Mouse (Mus musculus) testis, adult 2 months (tissue): ENCODE data around the gene Atp5k. TPM values are rescaled to one million over a fixed set of nuclear protein-coding genes. Genes with fewer than 3 reads are reported as not detected.

Source experiments
- H3K27ac ChIP-seq: fragments of 200-500 bp; 2 replicates; pipeline ENCODE4 v1.5.1; 2012; ENCODE audit warnings: low read depth, low read length; ENCODE audit not compliant: control insufficient read depth, insufficient read depth
- H3K27me3 ChIP-seq: fragments of 200-500 bp; 2 replicates; pipeline ENCODE4 v1.6.1; 2012; ENCODE audit warnings: mild to moderate bottlenecking, low read length, moderate library complexity; ENCODE audit not compliant: control insufficient read depth, insufficient read depth
- H3K36me3 ChIP-seq: fragments of 200-500 bp; 2 replicates; pipeline ENCODE4 v1.6.1; 2012; ENCODE audit warnings: mild to moderate bottlenecking, low read length; ENCODE audit not compliant: control insufficient read depth, insufficient read depth
- H3K4me1 ChIP-seq: fragments of 200-500 bp; 2 replicates; pipeline ENCODE4 v1.6.1; 2012; ENCODE audit warnings: low read length; ENCODE audit not compliant: control insufficient read depth, insufficient read depth
- H3K4me3 ChIP-seq: fragments of 200-500 bp; 2 replicates; pipeline ENCODE4 v1.5.1; 2012; ENCODE audit warnings: low read depth, mild to moderate bottlenecking, low read length, moderate library complexity, mixed read lengths; ENCODE audit not compliant: control insufficient read depth
- CTCF ChIP-seq: fragments of 200-500 bp; IDR thresholded peaks from 2 replicates; pipeline ENCODE4 v1.5.1; 2012; ENCODE audit warnings: low read depth, mild to moderate bottlenecking, inconsistent platforms, low read length, moderate library complexity; ENCODE audit not compliant: control insufficient read depth, insufficient read depth, insufficient replicate concordance
- POLR2A ChIP-seq: fragments of 200-500 bp; IDR thresholded peaks from 2 replicates; pipeline ENCODE4 v1.6.1; 2012; ENCODE audit warnings: low read depth, mild to moderate bottlenecking, inconsistent platforms, low read length, moderate library complexity; ENCODE audit not compliant: control insufficient read depth
- polyA plus RNA-seq: library from polyadenylated mRNA; depleted of rRNA; stranded (reverse); fragments of >200 nt; gene quantifications from 2 replicates; pipeline ENCODE4 v1.2.3, GENCODE M21; 2012; rRNA removed

The Atp5k gene
- polyA plus RNA-seq: 42.3 and 46.1 TPM in 2 replicates

GRCm38 (mm10) chr5:108433804-108434587 is at the start of gene Atp5k:
Gene Atp5k (minus strand): TSS chr5:108434448.
- peak within 1 kb of the TSS; percentile 57 for H3K27ac ChIP-seq
- H3K4me3 ChIP-seq: peak within 1 kb of the TSS; percentile 99
- peaks cover 7% of the 10 kb centered on the region for H3K4me1 ChIP-seq
- H3K27me3 ChIP-seq: no peaks in the 10 kb centered on the region
- no peaks in the 10 kb centered on the region; the same call in 1 of the 2 replicates for H3K36me3 ChIP-seq
- TF ChIP-seq CTCF (peak; percentile 78; the same call in 1 of the 2 replicates), POLR2A (peak; percentile 82)

DNA sequence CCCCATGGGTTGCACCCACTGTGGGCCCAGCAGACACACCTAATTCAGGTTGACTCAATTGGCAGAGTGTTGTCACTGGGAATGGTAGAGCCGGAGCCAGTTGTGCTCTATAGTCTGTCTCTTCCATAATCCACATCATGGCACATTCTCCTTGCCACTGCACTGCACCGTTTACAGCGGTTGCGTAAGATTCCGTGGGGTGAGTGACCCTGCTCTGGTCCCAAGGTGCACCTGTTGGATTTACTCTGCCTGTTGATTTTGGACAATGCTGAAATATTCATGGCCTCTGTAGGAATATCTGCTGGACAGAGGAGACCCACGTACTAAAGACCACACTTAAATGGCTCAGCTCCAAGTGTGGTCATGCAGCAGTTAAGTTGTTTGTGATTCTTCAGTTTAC is 48.8 kb upstream of the Atp5k start:
- TF ChIP-seq POLR2A: no peak
- TF ChIP-seq CTCF: no peak
- Histone ChIP-seq H3K36me3 (no peaks in the 10 kb centered on the region), H3K4me1 (no peaks in the 10 kb centered on the region), H3K4me3 (no peak overlapping the region), H3K27ac (no peak overlapping the region), H3K27me3 (no peaks in the 10 kb centered on the region)

DNA sequence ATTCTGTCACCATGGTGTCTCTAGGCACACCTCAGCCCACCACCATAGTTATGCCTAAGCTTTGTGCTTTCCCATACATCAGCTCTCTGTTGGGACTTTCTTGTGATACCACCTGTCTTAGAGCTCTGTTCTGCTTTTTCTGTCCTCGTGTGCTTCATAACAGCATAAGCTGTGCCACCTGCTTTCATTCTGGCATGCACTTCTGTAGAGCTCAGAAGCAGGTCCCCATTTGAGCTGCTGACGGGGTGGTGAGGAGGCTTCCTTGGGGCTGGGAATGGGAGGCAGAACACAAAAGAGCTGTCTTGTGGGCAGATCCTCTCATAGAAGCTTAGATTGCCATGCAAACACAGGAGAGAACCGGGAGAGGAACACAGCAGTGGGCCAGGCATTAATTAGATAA is 41.7 kb upstream of the Atp5k start:
- no peaks in the 10 kb centered on the region for H3K27me3 ChIP-seq
- TF ChIP-seq CTCF (no peak), POLR2A (no peak)
- H3K27ac ChIP-seq: no peak overlapping the region
- H3K4me3 ChIP-seq: no peak overlapping the region
- H3K4me1 ChIP-seq: no peaks in the 10 kb centered on the region
- no peaks in the 10 kb centered on the region for H3K36me3 ChIP-seq

DNA sequence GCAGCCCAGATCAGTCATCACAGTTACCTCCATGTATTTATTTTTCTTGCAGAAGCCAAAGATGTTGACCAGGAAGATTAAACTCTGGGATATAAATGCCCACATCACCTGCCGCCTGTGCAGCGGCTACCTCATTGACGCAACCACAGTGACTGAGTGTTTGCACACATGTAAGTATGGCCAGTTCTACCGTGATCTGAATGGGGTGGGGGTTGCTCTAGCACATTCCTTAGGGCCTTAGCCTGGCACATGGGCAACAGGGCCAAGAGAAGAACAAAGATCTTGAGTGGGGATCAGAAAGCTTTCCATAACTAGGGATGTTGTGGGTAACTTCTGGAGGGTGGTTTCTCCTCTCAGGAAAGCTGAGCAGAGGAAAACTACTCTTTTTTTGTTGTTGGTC is 39.5 kb upstream of the Atp5k start:
- H3K4me1 ChIP-seq: no peaks in the 10 kb centered on the region
- TF ChIP-seq POLR2A (no peak), CTCF (no peak)
- H3K4me3 ChIP-seq: no peak overlapping the region
- no peak overlapping the region for H3K27ac ChIP-seq
- no peaks in the 10 kb centered on the region for H3K27me3 ChIP-seq
- no peaks in the 10 kb centered on the region for H3K36me3 ChIP-seq

DNA sequence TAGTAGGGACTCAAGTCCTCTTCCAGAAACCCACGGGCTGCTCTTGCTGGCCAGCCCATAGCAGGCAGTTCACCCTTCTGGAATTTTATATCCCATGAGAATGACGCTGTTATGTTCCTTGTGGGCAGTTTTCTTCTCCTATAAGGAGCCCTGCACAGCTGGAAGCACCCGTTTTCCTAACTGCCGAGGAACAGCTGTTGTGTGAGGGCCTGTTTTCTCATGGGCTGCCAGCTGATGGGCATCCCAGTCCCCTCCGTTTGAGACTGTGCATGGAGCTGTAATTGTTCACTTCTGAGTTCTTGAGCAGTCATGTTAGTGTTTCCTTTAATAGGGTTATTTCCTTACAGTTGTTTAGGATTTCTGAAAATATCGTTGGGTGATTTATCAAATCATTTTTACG is 35.4 kb upstream of the Atp5k start:
- Histone ChIP-seq H3K4me3 (no peak overlapping the region), H3K27ac (no peak overlapping the region), H3K27me3 (no peaks in the 10 kb centered on the region), H3K36me3 (no peaks in the 10 kb centered on the region), H3K4me1 (no peaks in the 10 kb centered on the region)
- TF ChIP-seq CTCF (no peak), POLR2A (no peak)

GRCm38 (mm10) chr5:108466647-108467046 is 32.4 kb upstream of the Atp5k start:
- TF ChIP-seq POLR2A: no peak
- no peak for TF ChIP-seq CTCF
- Histone ChIP-seq H3K36me3 (no peaks in the 10 kb centered on the region), H3K4me3 (no peak overlapping the region), H3K4me1 (peaks cover 8% of the 10 kb centered on the region), H3K27me3 (no peaks in the 10 kb centered on the region), H3K27ac (no peak overlapping the region)

- no peaks in the 10 kb centered on the region for H3K36me3 ChIP-seq
- no peaks in the 10 kb centered on the region for H3K27me3 ChIP-seq
- TF ChIP-seq CTCF (no peak), POLR2A (no peak)
- H3K27ac ChIP-seq: no peak overlapping the region
- no peak overlapping the region for H3K4me3 ChIP-seq
- peaks cover 16% of the 10 kb centered on the region for H3K4me1 ChIP-seq
Observed at GRCm38 (mm10) chr5:108465131-108465891, 31.1 kb upstream of the Atp5k start.
